Mouse (Mus musculus): Measurements from ENCODE around the gene Lbx2.

Lbx2 gene

DNA sequence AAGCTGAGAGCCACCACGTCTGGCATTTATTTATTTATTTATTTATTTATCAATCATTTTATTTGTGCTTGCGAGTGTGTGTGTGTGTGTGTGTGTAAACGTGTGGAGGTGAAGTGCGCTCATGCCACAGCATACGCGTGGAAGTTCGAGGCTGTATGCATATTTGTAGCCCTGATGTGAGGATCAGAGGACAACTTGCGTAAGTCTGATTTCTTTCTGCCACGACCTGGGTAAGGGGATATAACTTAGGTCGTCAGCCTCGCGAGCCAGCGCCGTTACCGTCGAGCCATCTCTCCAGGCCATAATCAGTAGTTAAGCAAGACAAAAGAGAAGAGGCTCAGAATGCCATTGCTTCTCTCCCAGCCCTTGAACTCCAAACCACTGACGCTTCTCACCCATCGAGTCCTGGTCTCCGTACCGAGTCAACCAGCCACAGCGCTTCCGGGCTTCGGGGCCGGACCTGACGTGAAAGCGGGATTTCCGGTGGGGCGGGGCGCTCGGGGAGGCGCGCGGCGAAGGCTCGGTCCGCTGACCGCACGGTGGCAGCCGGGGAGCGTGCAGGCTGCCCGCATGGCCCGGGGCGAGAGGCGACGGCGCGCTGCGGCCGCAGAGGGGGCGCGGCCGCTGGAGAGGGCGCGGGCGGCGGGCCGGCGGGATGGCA is 29.0 kb downstream of the Lbx2 start, which contains the start of gene Mogs:
Gene Mogs (plus strand): TSS at position 486 of the 661 bp plus-strand sequence.
- DNase-seq: peak; percentile 89

DNA sequence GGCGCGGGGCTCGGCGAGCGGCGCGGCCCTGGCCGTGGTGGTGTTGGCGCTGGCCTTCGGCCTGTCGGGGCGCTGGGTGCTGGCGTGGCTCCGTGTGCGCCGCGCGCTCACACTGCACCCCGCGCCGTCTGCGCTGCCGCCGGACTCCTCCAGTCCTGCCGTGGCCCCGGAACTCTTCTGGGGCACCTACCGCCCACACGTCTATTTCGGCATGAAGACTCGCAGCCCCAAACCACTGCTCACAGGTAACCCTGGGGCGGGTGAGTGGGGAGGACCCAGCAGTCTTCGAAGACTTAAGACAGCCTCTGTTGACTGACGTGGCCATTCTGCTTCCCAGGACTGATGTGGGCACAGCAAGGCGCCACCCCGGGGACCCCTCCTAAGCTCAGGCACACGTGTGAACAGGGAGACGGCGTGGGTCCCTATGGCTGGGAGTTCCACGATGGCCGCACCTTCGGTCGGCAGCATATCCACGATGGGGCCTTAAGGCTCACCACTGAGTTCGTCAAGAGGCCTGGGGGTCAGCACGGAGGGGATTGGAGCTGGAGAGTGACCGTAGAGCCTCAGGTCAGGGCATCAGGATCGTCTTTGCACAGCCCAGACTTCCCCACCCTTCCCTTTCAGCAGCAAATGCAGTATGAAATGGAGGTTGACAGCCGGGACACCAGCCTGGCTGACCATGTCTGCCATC is 29.7 kb downstream of the Lbx2 start:
- DNase-seq: peak; percentile 62

DNA sequence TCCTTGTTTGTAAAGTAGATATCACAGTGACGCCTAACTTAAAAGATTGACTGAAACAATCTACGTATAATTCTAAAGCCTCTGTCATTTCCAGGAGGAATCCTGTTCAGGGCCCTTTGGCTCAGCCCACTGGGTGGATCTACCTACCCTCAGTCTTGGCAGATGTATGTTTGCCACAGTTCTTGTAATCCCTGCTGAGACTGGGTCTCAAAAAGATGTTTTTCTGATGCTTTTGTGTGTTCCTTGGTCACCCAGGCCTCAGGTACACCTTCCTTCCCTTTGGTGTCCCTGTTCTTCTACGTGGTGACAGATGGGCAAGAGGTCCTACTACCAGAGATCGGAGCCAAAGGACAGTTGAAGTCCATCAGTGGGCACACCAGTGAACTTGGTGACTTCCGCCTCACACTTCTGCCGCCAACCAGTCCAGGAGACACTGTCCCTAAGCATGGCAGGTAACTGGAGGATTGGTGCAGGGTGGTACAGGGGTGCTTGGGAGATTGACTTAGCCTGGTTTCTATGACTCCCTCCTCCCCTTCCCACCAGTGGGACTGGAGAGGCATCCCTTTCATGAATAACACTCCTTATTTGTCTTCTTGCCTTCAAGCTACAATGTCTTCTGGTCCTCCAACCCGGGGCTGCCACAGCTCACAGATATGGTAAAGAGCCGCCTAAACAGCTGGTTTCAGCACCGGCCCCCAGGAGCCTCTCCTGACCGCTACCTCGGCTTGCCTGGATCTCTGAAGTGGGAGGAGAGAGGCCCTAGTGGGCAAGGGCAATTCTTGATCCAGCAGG is 30.4 kb downstream of the Lbx2 start:
- DNase-seq: no peak

DNA sequence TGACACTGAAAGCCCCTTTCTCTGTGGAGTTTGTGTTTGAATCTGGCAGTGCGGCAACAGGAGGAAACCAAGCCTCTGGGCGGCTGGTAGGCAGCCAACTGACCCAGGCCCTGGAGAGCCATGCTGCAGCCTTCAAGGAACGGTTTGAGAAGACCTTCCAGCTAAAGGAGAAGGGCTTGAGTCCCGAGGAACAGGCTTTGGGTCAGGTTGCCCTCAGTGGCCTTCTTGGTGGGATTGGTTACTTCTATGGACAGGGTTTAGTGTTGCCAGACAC is 30.9 kb downstream of the Lbx2 start:
- DNase-seq: no peak

DNA sequence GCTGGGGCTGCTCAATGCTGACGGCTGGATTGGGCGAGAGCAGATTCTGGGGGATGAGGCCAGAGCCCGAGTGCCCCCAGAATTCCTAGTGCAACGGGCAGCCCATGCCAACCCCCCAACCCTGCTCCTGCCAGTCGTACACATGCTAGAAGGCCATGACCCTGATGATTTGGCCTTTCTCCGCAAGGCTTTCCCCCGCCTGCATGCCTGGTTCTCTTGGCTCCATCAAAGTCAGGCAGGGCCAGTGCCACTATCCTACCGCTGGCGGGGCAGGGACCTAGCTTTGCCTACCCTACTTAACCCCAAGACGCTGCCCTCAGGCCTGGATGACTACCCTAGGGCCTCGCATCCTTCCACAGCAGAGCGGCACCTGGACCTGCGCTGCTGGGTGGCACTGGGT is 31.4 kb downstream of the Lbx2 start:
- no peak for DNase-seq

DNA sequence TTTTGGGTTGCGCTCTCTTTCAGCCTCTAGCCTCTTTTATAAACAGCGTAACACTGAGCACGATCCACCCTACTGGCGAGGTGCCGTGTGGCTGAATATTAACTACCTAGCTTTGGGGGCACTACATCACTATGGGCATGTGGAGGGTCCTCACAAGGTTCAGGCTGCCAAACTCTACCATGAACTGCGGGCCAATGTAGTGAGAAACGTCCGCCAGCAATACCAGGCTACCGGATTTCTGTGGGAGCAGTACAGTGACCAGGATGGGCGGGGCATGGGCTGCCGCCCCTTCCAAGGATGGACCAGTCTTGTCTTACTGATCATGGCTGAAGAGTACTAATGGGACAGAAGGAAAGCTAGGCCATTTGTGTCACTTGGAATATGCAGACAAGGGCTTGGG is 32.2 kb downstream of the Lbx2 start:
- peak; percentile 34 for DNase-seq

DNA sequence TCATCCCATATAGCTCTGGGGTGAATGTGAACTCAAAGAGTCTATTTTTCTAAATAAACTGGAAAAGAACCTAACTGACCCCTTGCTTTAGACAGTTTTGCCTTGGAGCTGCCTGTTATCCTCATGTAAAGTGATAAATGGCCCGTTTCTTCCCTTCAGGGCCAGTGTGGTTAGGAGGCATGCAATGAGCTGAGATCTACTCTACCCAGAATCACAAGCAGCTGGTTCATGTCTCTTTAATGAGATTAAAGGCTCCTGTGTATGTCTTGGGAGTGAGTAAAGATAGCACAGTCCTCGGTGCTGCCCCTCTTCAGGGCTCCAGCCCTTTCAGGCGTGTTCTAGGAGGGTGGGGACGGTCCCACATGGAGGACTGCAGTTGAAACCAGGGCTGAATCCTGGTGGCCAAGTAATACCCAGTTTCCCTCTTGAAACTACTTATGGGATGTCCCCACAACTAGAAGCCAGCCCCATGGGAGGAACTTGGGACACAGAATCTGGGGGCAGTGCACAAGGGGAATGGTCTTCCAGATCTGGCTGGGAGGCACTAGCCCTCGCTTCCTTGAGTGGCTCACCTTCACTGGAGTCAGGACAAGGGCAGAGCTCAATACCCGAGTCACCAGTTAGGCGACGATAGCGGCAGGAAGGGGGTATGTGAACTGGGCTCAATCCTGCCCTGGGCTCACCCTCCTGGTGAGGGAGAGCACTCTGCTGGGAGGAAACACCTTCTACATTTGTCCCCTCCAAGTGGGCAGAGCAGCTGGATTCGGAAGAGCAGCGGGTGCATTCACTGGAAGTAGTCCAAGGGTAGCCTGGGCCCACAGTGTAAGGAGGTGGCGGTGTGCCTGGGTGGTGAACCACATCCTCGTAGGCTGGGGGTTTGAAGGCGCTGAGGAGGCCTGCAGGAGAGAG is 32.9 kb downstream of the Lbx2 start:
- peak; percentile 58 for DNase-seq

DNA sequence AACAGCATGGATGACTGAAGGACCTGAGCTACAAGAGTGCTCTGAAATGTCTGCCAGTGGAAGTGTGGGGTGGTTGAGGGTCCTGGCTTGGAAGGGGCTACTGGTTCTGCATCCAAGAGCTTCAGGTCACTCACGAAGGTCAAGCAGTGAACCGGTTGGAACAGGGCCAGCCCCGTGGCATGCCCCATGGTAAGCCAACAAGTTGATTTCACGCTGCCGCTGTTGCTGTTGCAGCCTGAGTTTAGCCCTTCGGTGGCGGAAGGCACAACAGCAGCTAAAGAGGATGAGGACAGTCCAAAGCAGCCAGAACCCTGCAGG is 33.5 kb downstream of the Lbx2 start:
- peak; percentile 71 for DNase-seq

DNA sequence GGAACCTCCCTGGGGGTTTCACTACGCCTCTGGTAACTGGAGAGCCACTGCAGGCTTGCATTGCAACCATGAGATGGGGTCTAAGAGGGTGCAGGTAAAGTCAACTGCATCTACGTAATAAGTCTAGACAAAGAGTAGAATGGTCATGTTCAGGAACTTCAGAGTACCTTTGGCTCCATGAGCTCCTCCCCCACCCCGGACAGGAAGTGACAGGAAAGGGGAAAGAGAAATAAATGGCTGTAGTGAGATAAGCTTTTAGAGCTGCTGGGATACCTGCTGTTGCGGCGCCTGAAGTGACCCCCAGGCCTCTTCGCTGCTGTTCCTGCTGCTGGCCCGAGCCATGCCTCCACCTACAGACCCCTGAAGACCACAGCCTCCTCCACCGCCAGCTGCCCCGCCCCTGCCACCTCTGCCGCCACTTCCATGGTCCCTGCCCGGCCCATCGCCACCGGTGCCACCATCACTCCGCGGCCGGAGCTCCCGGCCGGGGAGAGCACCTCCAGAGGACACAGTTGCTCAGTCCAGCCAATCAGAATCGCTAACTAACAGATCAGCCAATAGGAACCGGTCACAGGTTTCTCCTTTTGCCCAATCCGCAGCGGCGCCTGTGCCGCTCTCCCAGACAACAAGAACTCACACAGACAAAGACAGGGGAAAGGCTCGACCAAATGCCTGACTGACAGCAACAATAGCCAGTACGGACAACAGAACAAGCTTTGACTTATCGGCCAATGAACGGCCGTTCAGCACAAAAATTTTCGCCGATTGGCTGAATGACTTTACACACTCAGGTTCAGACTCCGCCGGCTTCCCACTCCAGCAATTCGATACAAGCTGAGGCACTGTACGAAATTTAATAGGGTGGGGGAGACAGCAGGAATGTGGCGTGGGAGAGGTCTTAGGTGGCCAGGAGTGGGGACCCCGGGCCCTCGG is 35.0 kb downstream of the Lbx2 start, which contains the start of gene Wbp1:
Gene Wbp1 (minus strand): TSS at position 630 of the 933 bp plus-strand sequence.
- DNase-seq: peak; percentile 98

DNA sequence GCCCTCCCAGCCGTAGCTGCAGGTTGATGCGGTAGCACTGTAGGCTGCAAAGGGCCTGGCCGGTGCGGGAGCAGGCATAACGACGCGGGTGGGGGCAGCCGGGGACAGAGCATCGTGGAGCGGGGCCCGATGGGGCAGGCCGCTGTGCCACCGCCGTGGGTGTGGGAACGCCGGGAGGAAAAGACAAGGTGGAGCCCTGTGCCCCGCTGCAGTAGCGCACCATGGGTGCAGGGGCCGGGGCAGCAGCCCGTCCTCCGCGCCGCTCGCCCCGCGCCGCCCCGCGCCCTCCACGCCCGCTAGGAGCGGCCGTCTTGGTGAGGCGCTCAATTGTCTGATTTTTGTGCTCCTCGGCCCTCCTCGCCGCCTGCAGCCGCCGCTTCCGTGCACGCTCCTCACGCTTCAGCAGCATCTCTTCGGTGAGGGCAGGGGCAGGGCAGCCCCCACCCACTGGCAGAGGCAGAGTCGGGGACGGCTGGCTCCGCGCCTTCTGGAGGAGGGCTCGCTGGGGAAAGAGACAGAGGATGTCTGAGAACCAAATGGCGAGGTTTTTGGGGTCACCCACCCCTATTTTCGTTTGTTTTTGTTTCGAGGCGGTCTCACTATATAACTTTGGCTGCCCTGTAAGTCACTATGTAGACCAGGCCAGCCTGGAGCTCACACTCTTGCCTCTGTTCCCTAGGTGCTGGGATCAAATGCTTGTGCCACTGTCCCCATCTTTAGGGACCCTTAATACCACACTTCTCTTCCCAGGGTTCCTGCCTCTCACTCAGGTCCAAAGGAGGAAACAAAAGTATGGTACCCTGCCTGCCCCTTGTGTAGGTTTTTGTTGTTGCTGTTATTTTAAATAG is 35.9 kb downstream of the Lbx2 start:
- peak; percentile 66 for DNase-seq

DNA sequence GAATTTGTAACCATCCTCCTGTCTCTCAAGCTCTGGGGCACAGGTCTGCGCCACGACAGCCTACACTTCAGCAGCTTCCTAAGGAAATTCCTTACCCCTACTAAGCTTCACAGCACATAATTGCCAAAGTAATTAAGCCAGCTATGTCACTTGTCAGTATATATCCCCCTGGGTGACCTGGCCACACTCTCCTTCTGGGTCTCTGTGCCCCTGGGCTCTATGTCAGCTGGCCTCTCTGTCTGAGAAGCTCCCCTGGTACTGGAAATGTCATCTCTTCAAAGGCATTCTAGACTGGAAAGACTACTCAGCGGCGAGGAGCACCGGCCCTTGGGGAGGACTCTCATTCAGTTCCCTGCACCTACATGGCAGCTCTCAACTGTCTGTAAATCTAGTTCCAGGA is 36.8 kb downstream of the Lbx2 start:
- peak; percentile 32 for DNase-seq

DNA sequence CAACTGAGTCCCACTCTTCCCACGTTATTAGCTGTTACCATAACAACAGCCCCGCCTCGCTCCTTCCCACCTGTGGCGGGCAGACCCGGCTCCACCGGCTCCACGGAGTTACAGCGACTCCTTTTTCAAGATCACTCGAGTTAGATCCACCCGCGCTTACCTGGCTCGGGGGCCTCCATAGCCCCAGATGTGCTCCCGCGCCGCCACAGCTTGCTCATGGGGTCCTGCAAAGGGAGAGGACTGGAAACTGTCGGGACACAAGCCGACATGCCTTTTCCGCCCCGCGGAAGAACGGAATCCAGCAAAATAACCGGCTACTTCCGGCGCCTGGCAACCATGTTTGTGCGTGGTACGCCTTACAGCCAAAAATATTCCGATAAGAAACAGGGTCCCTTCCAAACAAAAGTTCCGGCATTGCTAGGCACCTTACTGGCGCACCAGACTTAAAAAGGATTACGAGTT is 38.7 kb downstream of the Lbx2 start:
- peak; percentile 90 for DNase-seq

DNA sequence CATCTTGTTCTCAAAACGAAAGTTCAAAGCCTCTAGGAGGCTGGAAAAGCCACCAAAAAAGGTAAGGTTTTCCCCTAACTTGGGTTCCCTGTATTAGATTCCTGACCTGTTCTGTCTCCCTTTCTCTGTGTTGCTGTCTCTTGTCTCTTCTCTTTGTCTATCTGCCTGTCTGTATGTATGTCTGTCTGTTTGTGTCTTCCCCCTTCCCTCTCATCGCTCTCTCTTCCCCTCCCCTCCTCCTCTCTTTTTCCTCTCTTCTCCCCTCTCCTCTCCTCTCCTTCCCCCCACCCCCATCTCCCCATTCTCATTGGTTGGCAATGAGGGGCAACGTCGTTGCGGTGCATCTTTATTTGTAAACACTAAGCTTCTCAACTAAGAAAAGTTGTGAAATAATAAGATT is 39.2 kb downstream of the Lbx2 start, which contains the start of gene Ino80b:
Gene Ino80b (minus strand): TSS at position 101 of the 400 bp plus-strand sequence.
- no peak for DNase-seq

DNA sequence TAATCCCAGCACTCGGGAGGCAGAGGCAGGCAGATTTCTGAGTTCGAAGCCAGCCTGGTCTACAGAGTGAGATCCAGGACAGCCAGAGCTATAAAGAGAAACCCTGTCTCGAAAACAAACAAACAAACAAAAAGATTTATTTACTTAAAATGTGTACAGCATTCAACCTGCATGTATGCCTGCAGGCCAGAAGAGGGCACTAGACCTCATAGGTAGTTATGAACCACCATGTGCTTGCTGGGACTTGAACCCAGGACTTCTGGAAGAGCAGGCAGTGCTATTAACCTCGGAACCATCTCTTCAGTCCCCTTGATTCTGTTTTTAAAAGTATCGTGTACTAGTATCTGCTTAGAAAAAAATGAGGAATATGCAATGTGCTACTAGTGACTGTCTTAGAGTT is 41.3 kb downstream of the Lbx2 start:
- DNase-seq: no peak

DNA sequence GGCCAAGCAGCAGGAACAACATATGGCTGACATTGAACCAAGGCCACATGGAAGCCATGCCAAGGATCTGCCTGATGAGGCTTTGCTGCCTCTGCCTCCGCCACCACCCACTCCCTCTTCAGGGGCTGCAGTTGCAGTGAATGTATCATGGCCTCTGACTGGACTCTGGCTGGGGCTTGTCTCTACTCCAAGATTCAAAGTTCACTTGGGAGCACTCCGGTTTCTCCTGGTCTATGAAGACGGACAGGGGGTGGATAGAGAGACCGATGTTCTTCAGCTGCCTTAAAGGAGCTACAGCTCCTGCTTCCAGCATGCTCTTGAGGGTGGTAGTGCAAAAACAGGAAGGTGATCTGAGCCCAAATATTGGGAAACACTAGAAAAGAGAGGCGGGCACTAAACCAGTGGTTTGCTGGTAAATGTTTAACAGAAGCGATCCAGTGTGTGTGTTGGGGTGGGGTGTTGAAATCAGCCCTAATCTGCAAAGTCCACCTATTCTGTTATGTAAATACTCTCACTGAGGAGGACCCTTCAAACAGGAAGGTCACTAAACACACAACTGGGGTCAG is 45.4 kb downstream of the Lbx2 start:
- DNase-seq: no peak

DNA sequence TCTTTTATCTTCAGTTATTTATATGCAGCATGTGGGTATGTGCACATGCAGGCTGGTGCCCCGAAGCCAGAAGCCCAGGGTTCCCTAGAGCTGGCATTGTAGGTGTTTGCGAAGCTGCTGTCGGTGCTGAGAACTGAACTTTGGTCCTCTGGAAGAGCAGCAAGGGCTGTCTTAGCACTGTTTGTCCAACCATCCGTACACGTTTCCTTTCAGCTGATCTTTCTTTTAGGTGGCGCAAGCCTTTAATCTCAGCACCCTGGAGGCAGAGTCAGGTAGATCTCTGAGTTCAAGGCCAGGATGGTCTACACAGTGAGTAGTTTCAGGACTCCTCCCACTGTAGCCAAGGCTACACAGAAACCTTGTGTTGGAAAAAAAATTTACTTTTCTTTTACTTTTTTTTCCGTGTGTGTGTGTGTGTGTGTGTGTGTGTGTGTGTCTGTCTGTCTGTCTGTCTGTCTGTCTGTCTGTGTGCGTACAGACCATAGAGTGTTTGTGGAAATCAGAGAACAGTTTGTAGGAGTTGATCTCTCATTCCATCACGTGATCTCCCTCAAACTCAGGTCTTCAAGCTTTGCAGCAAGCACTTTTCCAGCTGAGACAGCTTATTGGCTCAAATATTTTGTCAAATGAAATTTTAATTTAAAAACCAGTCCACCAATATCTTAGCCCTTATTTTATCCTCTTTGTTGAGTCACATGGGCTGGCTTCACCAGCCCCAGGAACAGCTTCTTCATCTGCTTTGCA is 46.2 kb downstream of the Lbx2 start:
- DNase-seq: no peak

DNA sequence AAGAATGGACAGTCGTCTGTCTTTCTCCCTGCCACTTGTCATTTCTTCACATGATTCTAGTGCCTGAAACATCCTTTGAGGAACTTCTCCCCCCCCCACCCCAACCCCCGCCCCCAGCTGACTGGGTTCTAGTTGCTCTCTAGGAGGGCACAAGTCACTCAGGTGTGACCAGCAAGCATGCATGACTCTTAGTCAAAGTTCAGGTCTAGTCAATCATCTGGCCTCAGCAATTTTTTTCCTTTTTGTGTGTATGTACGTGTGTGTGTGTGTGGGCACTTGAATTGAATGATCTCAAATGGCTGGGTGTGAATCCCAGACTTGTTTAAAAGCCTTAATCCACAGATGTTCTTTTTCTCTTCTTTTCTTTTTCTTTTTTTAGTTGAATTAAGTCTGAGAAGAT is 48.1 kb downstream of the Lbx2 start:
- DNase-seq: no peak

DNA sequence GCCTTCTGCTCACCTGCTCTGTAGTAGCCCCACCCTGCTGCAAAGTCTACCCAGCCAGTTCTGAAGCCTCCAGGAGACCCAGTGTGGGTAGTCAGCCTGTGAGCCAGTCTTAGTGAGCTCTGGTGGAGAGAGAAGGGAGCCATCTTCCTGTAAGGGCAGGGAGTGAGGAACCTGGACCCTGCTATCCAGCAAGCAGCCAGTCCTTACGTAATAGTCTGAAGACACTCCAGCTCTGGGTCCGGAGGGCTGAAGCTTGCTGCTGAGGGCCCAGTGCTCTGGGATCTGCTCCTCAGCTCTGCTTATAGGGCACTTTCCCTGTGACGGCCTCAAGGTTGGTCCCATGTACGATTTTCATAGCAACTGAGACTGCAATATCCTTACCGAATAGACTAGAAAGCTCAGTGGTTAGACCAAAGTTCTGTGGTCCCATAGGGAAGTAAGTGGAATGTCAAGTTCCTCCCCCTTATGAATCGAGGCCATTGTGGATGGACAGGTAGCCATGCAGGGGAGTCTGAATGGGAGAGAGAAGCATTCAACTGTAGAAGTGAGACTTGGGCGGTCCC is 48.9 kb downstream of the Lbx2 start, which contains the start of gene Rtkn:
Gene Rtkn (plus strand): TSS at position 513 of the 563 bp plus-strand sequence.
- no peak for DNase-seq

DNA sequence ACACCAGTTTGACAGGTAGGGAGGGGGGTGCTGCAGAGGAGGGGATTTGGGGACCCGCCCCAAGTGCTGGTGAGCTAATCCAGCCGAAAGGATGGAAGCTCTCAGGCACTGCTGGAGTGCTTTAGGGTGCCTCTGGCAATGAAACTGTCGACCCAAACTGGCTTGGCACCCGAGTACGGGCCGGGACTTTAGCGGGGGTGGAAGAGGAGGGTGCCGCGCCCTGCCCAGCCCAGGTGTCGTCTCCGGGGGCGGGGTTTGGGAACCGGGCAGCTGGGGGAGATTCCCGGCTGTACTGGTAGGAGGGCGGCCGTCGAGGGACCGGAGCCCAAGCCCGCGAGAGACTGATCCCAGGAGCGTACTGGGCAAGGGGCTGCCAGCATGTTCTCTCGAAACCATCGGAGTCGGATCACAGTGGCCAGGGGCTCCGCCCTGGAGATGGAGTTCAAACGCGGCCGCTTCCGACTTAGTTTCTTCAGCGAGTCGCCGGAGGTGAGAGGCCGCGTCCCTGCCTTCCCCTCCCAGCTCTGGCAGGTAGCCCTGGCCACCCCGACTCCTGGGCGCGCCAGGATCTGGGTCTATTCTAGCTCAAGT is 49.5 kb downstream of the Lbx2 start:
- DNase-seq: no peak
